Mouse (Mus musculus): ENCODE measurements around the gene Thnsl1.

GRCm38 (mm10) chr2:21245477-21246102 lies 40.1 kb downstream of the Thnsl1 start:
- TF ChIP-seq CTCF (IDR thresholded peaks at IDR 0.05; ENCODE audit: low read depth), result peak; percentile 33
- no peak for TF ChIP-seq EP300 (optimal IDR thresholded peaks at IDR 0.05)

Data from stomach, postnatal 0 days (tissue).